In the genomic region with DNA sequence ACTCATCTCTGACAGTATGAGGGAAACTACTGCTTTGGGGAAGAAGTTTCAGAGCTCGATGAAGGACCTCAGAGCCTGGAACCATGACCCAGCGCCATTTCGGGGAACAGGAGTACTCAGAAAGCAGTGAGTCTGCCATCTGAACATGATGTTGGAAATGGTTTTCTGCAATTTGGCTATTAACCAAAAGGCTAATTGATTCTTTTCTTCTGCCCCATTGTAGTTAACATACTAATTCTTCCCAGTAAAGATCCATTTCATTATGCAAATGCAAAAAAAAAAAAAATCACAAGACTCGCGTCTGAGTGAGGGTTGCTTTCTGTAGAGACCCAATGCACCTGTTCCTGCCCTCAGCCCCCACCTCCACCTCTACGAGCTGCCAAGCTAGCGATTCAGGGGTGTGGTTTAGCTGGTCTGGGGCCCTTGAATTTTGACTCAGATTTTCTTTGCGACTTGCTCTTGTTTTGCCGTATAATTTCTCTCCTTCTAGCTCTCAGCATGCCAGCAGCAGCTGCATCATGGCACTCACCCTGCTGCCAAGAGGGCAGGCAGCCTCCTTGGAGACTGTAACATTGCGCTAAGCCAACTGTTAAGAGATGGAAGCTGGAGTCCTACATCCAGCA, we compare ENCODE assay signal across 9 mouse cellular contexts.
DNase-seq lines count a peak whose midpoint lies in the region; ATAC-seq and TF ChIP-seq lines count a peak whose summit lies in the region.
"Had no signal": no experiment of that assay in that cellular context is flagged by ENCODE, and none has a peak within 500 bp of the region (broad histone marks: within the 10 kb centered on the region; RNA-seq: fewer than 3 reads in every experiment).

No protein-coding gene starts in this region.

- no peak for TF ChIP-seq CTCF in left cerebral cortex, adult 2 months (IDR thresholded peaks at IDR 0.05)

- no peak overlapping the region for H3K4me3 ChIP-seq in left cerebral cortex, adult 2 months
- H3K4me3 ChIP-seq: limb, embryonic 13.5 days had no signal

- no peak for ATAC-seq in megakaryocyte progenitor cell, adult 5-6 weeks (replicated peaks; ENCODE audit: poor library complexity)

- intact Hi-C loops in left cerebral cortex, adult 2 months (cut with DNase I): loop anchor here (5.0 kb wide), 1 partner anchor 90 kb away; no protein-coding TSS in a partner anchor

- DNase-seq in left cerebral cortex, adult 2 months (ENCODE audit: extremely low spot score in 1 of 2, low spot score in 2 of 2): no peak
- no peak for DNase-seq in left cerebral cortex, adult 8-10 months (ENCODE audit: low spot score in 2 of 2)
- peak; percentile 25 for DNase-seq in cerebellum, adult 11 months
- peak; percentile 25 for DNase-seq in gastrocnemius, postnatal 10 days
- peak; percentile 68 for DNase-seq in thymus, postnatal 0 days (ENCODE audit: low spot score)
- no peak for DNase-seq in kidney, postnatal 25 days
- no peak for DNase-seq in kidney, postnatal 4 days

- peak overlapping the region; percentile 47; the same call in 1 of the 2 replicates for H3K27ac ChIP-seq in left cerebral cortex, adult 2 months
- H3K27ac ChIP-seq: limb, embryonic 13.5 days had no signal

Comparison
In these comparisons a context has a peak if more than half of its experiments do, and no peak if none do; other contexts are left out.
1. DNase-seq: peak in cerebellum, adult 11 months (single experiment), gastrocnemius, postnatal 10 days (single experiment) and thymus, postnatal 0 days (single experiment); none in left cerebral cortex, adult 2 months (0 of 2), left cerebral cortex, adult 8-10 months (0 of 2), kidney, postnatal 25 days (0 of 2) and kidney, postnatal 4 days (0 of 2).